Mouse (Mus musculus) ovary, postnatal 36 days (tissue): ENCODE measurements around the gene 1300017J02Rik.
A peak's percentile ranks its signal among the peaks of the same experiment; 100 is the strongest.

Source experiments
- DNase-seq: peaks from one replicate; pipeline ENCODE4 v3.0.0; 2022; ENCODE audit warnings: low spot score, mixed read lengths

Gene 1300017J02Rik

GRCm38 (mm10) chr9:103212654-103213420 lies 92.0 kb downstream of the 1300017J02Rik start:
- DNase-seq = no peak

- DNase-seq = no peak
Measured at GRCm38 (mm10) chr9:103208802-103209423, 96.0 kb downstream of the 1300017J02Rik start.

- peak; percentile 54 for DNase-seq
Measured at GRCm38 (mm10) chr9:103207846-103208245, 97.0 kb downstream of the 1300017J02Rik start.

- no peak for DNase-seq
Measured at GRCm38 (mm10) chr9:103205786-103206185, 99.1 kb downstream of the 1300017J02Rik start.

- DNase-seq = peak; percentile 90
Measured at GRCm38 (mm10) chr9:103201561-103202260, 103.2 kb downstream of the 1300017J02Rik start, which contains the start of gene Srprb. Gene Srprb (minus strand): TSS chr9:103202137.
